Mouse (Mus musculus): Measurements from ENCODE around the gene Mfsd6l. TPM values are rescaled to one million over a fixed set of nuclear protein-coding genes. Genes with fewer than 3 reads are reported as not detected.

Gene Mfsd6l
- total RNA-seq, 1 experiment: 0.49 TPM

- in situ Hi-C loops (cut with MboI; ENCODE audit: low sequenced_read_pairs in 2 of 2, unreplicated experiment in 2 of 2): no loop called here
- no peak overlapping the region for H3K4me3 ChIP-seq (ENCODE audit: insufficient read depth in 1 of 2, low read depth in 1 of 2, low read length in 2 of 2, poor library complexity in 1 of 2, severe bottlenecking in 1 of 2)
- no peak overlapping the region for H3K9ac ChIP-seq (ENCODE audit: insufficient read depth, low read depth, low read length, poor library complexity, severe bottlenecking)
- TF ChIP-seq HCFC1 (IDR thresholded peaks at IDR 0.05; ENCODE audit: borderline replicate concordance, insufficient read depth, low read length): no peak
- TF ChIP-seq ZC3H11A (IDR thresholded peaks at IDR 0.05; ENCODE audit: borderline replicate concordance, low read depth, low read length): no peak
- H3K4me1 ChIP-seq (ENCODE audit: control insufficient read depth in 2 of 2, insufficient read depth in 2 of 2, low read length in 2 of 2, poor library complexity in 1 of 2): peaks cover 2 to 8% of the 10 kb centered on the region in 2 experiments; a peak in 2 of 4 replicates
- H3K27ac ChIP-seq (ENCODE audit: insufficient read depth, low read depth, low read length, poor library complexity, severe bottlenecking): no peak overlapping the region
- no peaks in the 10 kb centered on the region for H3K36me3 ChIP-seq (ENCODE audit: control insufficient read depth, insufficient read depth, low read length, poor library complexity, severe bottlenecking)
- H3K9me3 ChIP-seq (ENCODE audit: control insufficient read depth, insufficient read depth, low read depth, low read length): no peaks in the 10 kb centered on the region
- DNase-seq (ENCODE audit: low read depth, low spot score): no peak
These were observed 22.0 kb upstream of the Mfsd6l start for GRCm38 (mm10) chr11:68533971-68534475.

- Histone ChIP-seq H3K9me3 (ENCODE audit: control insufficient read depth, insufficient read depth, low read depth, low read length) (no peaks in the 10 kb centered on the region), H3K4me1 (ENCODE audit: control insufficient read depth in 2 of 2, insufficient read depth in 2 of 2, low read length in 2 of 2, poor library complexity in 1 of 2) (peaks cover 2 to 8% of the 10 kb centered on the region in 2 experiments; a peak in 2 of 4 replicates), H3K27ac (ENCODE audit: insufficient read depth, low read depth, low read length, poor library complexity, severe bottlenecking) (no peak overlapping the region), H3K9ac (ENCODE audit: insufficient read depth, low read depth, low read length, poor library complexity, severe bottlenecking) (no peak overlapping the region), H3K4me3 (ENCODE audit: insufficient read depth in 1 of 2, low read depth in 1 of 2, low read length in 2 of 2, poor library complexity in 1 of 2, severe bottlenecking in 1 of 2) (no peak overlapping the region), H3K36me3 (ENCODE audit: control insufficient read depth, insufficient read depth, low read length, poor library complexity, severe bottlenecking) (no peaks in the 10 kb centered on the region)
- no peak for DNase-seq (ENCODE audit: low read depth, low spot score)
- no peak for TF ChIP-seq MAFK (IDR thresholded peaks at IDR 0.05; ENCODE audit: insufficient read depth, low read depth, low read length)
- no peak for TF ChIP-seq ZC3H11A (IDR thresholded peaks at IDR 0.05; ENCODE audit: borderline replicate concordance, low read depth, low read length)
- no peak for TF ChIP-seq CHD2 (IDR thresholded peaks at IDR 0.05; ENCODE audit: low read depth, low read length)
- no peak for TF ChIP-seq HCFC1 (IDR thresholded peaks at IDR 0.05; ENCODE audit: borderline replicate concordance, insufficient read depth, low read length)
- TF ChIP-seq ZNF384 (IDR thresholded peaks at IDR 0.05; ENCODE audit: low read depth, low read length): no peak
- in situ Hi-C loops (cut with MboI; ENCODE audit: low sequenced_read_pairs in 2 of 2, unreplicated experiment in 2 of 2): no loop called here
These were observed 20.0 kb upstream of the Mfsd6l start for GRCm38 (mm10) chr11:68536026-68536425.

- in situ Hi-C loops (cut with MboI; ENCODE audit: low sequenced_read_pairs in 2 of 2, unreplicated experiment in 2 of 2): no loop called here
- no peak overlapping the region for H3K9ac ChIP-seq (ENCODE audit: insufficient read depth, low read depth, low read length, poor library complexity, severe bottlenecking)
- peaks cover 2 to 7% of the 10 kb centered on the region in 2 experiments; a peak in 2 of 4 replicates for H3K4me1 ChIP-seq (ENCODE audit: control insufficient read depth in 2 of 2, insufficient read depth in 2 of 2, low read length in 2 of 2, poor library complexity in 1 of 2)
- H3K27ac ChIP-seq (ENCODE audit: insufficient read depth, low read depth, low read length, poor library complexity, severe bottlenecking): no peak overlapping the region
- H3K36me3 ChIP-seq (ENCODE audit: control insufficient read depth, insufficient read depth, low read length, poor library complexity, severe bottlenecking): no peaks in the 10 kb centered on the region
- no peak for TF ChIP-seq HCFC1 (IDR thresholded peaks at IDR 0.05; ENCODE audit: borderline replicate concordance, insufficient read depth, low read length)
- no peak for TF ChIP-seq ZC3H11A (IDR thresholded peaks at IDR 0.05; ENCODE audit: borderline replicate concordance, low read depth, low read length)
- peak; percentile 48; the same call in 1 of the 2 replicates for TF ChIP-seq MAFK (IDR thresholded peaks at IDR 0.05; ENCODE audit: insufficient read depth, low read depth, low read length)
- H3K4me3 ChIP-seq (ENCODE audit: insufficient read depth in 1 of 2, low read depth in 1 of 2, low read length in 2 of 2, poor library complexity in 1 of 2, severe bottlenecking in 1 of 2): no peak overlapping the region
- DNase-seq (ENCODE audit: low read depth, low spot score): no peak
- no peaks in the 10 kb centered on the region for H3K9me3 ChIP-seq (ENCODE audit: control insufficient read depth, insufficient read depth, low read depth, low read length)
These were observed 19.5 kb upstream of the Mfsd6l start for GRCm38 (mm10) chr11:68536465-68536864.

GRCm38 (mm10) chr11:68539621-68540020, 16.4 kb upstream of the Mfsd6l start:
- Histone ChIP-seq H3K27ac (ENCODE audit: insufficient read depth, low read depth, low read length, poor library complexity, severe bottlenecking) (no peak overlapping the region), H3K9me3 (ENCODE audit: control insufficient read depth, insufficient read depth, low read depth, low read length) (no peaks in the 10 kb centered on the region), H3K9ac (ENCODE audit: insufficient read depth, low read depth, low read length, poor library complexity, severe bottlenecking) (no peak overlapping the region), H3K4me1 (ENCODE audit: control insufficient read depth in 2 of 2, insufficient read depth in 2 of 2, low read length in 2 of 2, poor library complexity in 1 of 2) (no peaks in the 10 kb centered on the region), H3K4me3 (ENCODE audit: insufficient read depth in 1 of 2, low read depth in 1 of 2, low read length in 2 of 2, poor library complexity in 1 of 2, severe bottlenecking in 1 of 2) (no peak overlapping the region), H3K36me3 (ENCODE audit: control insufficient read depth, insufficient read depth, low read length, poor library complexity, severe bottlenecking) (no peaks in the 10 kb centered on the region)
- in situ Hi-C loops (cut with MboI; ENCODE audit: low sequenced_read_pairs in 2 of 2, unreplicated experiment in 2 of 2): no loop called here
- no peak for TF ChIP-seq MAFK (IDR thresholded peaks at IDR 0.05; ENCODE audit: insufficient read depth, low read depth, low read length)
- TF ChIP-seq HCFC1 (IDR thresholded peaks at IDR 0.05; ENCODE audit: borderline replicate concordance, insufficient read depth, low read length): no peak
- no peak for TF ChIP-seq ZNF384 (IDR thresholded peaks at IDR 0.05; ENCODE audit: low read depth, low read length)
- no peak for TF ChIP-seq ZC3H11A (IDR thresholded peaks at IDR 0.05; ENCODE audit: borderline replicate concordance, low read depth, low read length)
- TF ChIP-seq CHD2 (IDR thresholded peaks at IDR 0.05; ENCODE audit: low read depth, low read length): no peak
- DNase-seq (ENCODE audit: low read depth, low spot score): no peak

- DNase-seq (ENCODE audit: low read depth, low spot score): no peak
- Histone ChIP-seq H3K36me3 (ENCODE audit: control insufficient read depth, insufficient read depth, low read length, poor library complexity, severe bottlenecking) (no peaks in the 10 kb centered on the region), H3K4me3 (ENCODE audit: insufficient read depth in 1 of 2, low read depth in 1 of 2, low read length in 2 of 2, poor library complexity in 1 of 2, severe bottlenecking in 1 of 2) (no peak overlapping the region), H3K9me3 (ENCODE audit: control insufficient read depth, insufficient read depth, low read depth, low read length) (no peaks in the 10 kb centered on the region), H3K4me1 (ENCODE audit: control insufficient read depth in 2 of 2, insufficient read depth in 2 of 2, low read length in 2 of 2, poor library complexity in 1 of 2) (no peaks in the 10 kb centered on the region), H3K27ac (ENCODE audit: insufficient read depth, low read depth, low read length, poor library complexity, severe bottlenecking) (no peak overlapping the region), H3K9ac (ENCODE audit: insufficient read depth, low read depth, low read length, poor library complexity, severe bottlenecking) (no peak overlapping the region)
- TF ChIP-seq MAFK (IDR thresholded peaks at IDR 0.05; ENCODE audit: insufficient read depth, low read depth, low read length) (no peak), ZNF384 (IDR thresholded peaks at IDR 0.05; ENCODE audit: low read depth, low read length) (no peak), ZC3H11A (IDR thresholded peaks at IDR 0.05; ENCODE audit: borderline replicate concordance, low read depth, low read length) (no peak), HCFC1 (IDR thresholded peaks at IDR 0.05; ENCODE audit: borderline replicate concordance, insufficient read depth, low read length) (no peak)
- in situ Hi-C loops (cut with MboI; ENCODE audit: low sequenced_read_pairs in 2 of 2, unreplicated experiment in 2 of 2): no loop called here
These were observed 11.4 kb upstream of the Mfsd6l start for GRCm38 (mm10) chr11:68544554-68544953.
